Mouse (Mus musculus) stomach, postnatal 0 days (tissue): ENCODE results near the gene Gnat2.

ENCODE experiments used
- CTCF ChIP-seq: IDR thresholded peaks from 2 replicates; pipeline ENCODE4 v1.5.1; 2016; ENCODE audit warnings: antibody characterized with exemption, low read depth, mild to moderate bottlenecking, moderate library complexity
- EP300 ChIP-seq: optimal IDR thresholded peaks from 2 replicates; pipeline ENCODE3; 2016; ENCODE audit warnings: antibody characterized with exemption

DNA sequence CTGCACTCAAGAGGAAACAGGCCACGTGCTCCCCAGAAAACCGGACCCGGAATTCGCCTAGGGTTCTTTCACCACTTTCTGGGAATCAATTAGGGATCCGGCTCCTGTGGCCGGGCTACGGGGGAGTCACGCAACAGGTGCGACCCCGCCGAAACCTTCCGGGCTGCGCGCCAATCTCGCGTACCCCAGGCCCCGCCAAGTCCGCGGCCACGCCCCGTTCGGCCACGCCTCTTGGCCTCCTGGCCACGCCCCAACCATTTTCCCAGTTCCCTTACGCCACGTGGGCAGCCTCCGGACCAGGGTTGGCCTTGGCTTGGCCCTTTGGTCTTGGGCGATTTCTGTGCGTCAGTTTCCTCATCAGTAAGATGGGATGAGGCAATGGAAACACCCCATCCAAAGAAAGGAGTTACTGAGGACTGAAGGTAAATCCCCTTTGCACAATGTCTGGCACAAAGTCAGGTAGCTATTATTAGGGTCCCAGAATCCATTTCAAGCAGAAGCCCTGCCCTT, 6.1 kb upstream of the Gnat2 start, which contains the start of gene Ampd2:
- TF ChIP-seq CTCF (no peak), EP300 (no peak)
